Mouse (Mus musculus) G1E (cell line): ENCODE data around the gene Klf12.

Experiments used
- CTCF ChIP-seq: IDR thresholded peaks from 2 replicates; pipeline ENCODE4 v1.5.1; 2012; ENCODE audit warnings: low read depth, low read length, inconsistent platforms, mixed read lengths
- POLR2AphosphoS5 ChIP-seq: IDR thresholded peaks from 2 replicates; pipeline ENCODE4 v1.6.1; 2012; ENCODE audit warnings: low read depth, low read length, inconsistent platforms; ENCODE audit not compliant: insufficient replicate concordance

- TF ChIP-seq CTCF (no peak), POLR2AphosphoS5 (no peak)
These were observed 53.1 kb downstream of the Klf12 start for GRCm38 (mm10) chr14:100231384-100231783.
